Mouse (Mus musculus) embryonic fibroblast, embryonic 13.5 days (primary cell): ENCODE measurements around the gene Elmo1.

Source experiments
- CTCF ChIP-seq: IDR thresholded peaks from 2 replicates; pipeline ENCODE4 v1.5.1; 2011; ENCODE audit warnings: mild to moderate bottlenecking, control low read depth, low read length, moderate library complexity, borderline replicate concordance; ENCODE audit not compliant: insufficient read depth
- POLR2A ChIP-seq: IDR thresholded peaks from 2 replicates; pipeline ENCODE4 v1.6.1; 2011; ENCODE audit warnings: low read depth, mild to moderate bottlenecking, control low read depth, low read length, moderate library complexity

DNA sequence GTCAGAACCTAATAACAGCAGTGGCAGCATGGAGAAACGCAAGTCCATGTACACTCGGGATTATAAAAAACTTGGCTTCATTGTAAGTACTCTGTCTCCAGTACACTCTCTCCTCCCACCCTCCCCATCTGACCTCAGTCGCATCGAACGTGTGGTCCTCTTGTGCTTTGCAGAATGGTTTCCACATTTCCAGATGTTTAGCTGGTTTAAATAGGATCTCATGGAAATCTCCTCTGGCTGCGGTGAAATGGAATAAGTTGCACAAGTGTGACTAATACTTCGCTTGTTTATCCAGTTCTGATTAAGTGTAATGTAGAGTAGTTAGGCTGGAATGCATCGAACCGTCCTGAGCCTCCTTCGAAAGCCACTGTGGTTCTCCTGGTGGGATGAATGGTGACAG is 200.0 kb downstream of the Elmo1 start:
- TF ChIP-seq POLR2A (no peak), CTCF (no peak)
